Mouse (Mus musculus) stomach, embryonic 14.5 days (tissue): ENCODE results near the gene Ctsk. TPM values are rescaled to one million over a fixed set of nuclear protein-coding genes. Genes with fewer than 3 reads are reported as not detected.

Source experiments
- ATAC-seq: fragments of 200-750 bp; cut with Nextera tagmentation; 2 replicates; pipeline ENCODE4 v1.8.0; 2017; ENCODE audit warnings: low read depth, moderate TSS enrichment; ENCODE audit not compliant: insufficient number of reproducible peaks, insufficient read depth, low FRiP score
- H3K27ac ChIP-seq: fragments of 300-500 bp; sonication (generic); 2 replicates; pipeline ENCODE4 v1.5.1; 2014; ENCODE audit warnings: mild to moderate bottlenecking, low read length, moderate library complexity, mixed read lengths
- H3K27me3 ChIP-seq: fragments of 300-500 bp; sonication (generic); 2 replicates; pipeline ENCODE4 v1.6.1; 2014; ENCODE audit warnings: low read length, control low read depth, mixed read lengths; ENCODE audit not compliant: control insufficient read depth, insufficient read depth
- H3K36me3 ChIP-seq: fragments of 300-500 bp; sonication (generic); 2 replicates; pipeline ENCODE4 v1.6.1; 2014; ENCODE audit warnings: mild to moderate bottlenecking, control low read depth, low read length, moderate library complexity, mixed read lengths; ENCODE audit not compliant: control insufficient read depth, insufficient read depth
- H3K4me1 ChIP-seq: fragments of 300-500 bp; sonication (generic); 2 replicates; pipeline ENCODE4 v1.6.1; 2014; ENCODE audit warnings: low read length, control low read depth, mixed read lengths; ENCODE audit not compliant: control insufficient read depth, insufficient read depth
- H3K4me2 ChIP-seq: fragments of 300-500 bp; sonication (generic); replicated peaks from 2 replicates; pipeline ENCODE4 v1.6.1; 2014; ENCODE audit warnings: low read depth, low read length, control low read depth
- H3K4me3 ChIP-seq: fragments of 300-500 bp; sonication (generic); 2 replicates; pipeline ENCODE4 v1.5.1; 2014; ENCODE audit warnings: low read depth, low read length, control low read depth
- H3K9ac ChIP-seq: fragments of 300-500 bp; sonication (generic); replicated peaks from 2 replicates; pipeline ENCODE4 v1.6.1; 2014; ENCODE audit warnings: low read depth, mild to moderate bottlenecking, control low read depth, low read length, moderate library complexity, mixed read lengths
- H3K9me3 ChIP-seq: fragments of 300-500 bp; sonication (generic); 2 replicates; pipeline ENCODE4 v1.6.1; 2016; ENCODE audit warnings: low read depth, low read length, control low read depth; ENCODE audit not compliant: control insufficient read depth
- WGBS: fragments of 180-500 bp; shearing (Covaris S2); extraction: QIAGEN DNeasy Blood & Tissue Kit; methylation state at CpG from one replicate; pipeline ENCODE4 v1.1.7; 2014; 5-methylcytosine and 5-hydroxymethylcytosine counted together
- polyA plus RNA-seq: library from polyadenylated mRNA; unstranded; fragments of >200 nt; fragmentation: Nextera tagmentation; extraction: Ambion mirVana; gene quantifications from 2 replicates; pipeline ENCODE4 v1.2.1, GENCODE M21; 2014

The Ctsk gene
- polyA plus RNA-seq = 12.7 and 13.3 TPM in 2 replicates

DNA sequence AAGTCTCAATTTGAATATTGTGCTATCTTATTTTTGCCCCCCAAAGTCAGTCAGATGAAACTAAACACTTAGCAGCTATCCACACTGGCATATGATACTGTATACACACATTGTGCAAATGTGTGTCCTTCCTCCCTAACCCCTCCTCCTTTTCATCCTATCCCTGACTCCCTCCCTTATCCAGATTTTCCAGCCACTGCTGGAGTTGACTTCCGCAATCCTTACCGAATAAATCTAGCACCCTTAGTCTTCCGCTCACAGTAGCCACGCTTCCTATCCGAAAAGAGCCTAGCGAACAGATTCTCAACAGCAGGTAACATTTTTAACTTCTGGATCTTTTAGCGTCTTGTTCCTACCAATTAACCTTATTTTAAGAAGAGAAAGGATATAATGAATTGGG is at the start of gene Ctsk:
Gene Ctsk, plus strand, starts transcription at position 233 of the 400 bp plus-strand sequence.
- no peak within 1 kb of the TSS; the same call in 1 of the 2 replicates for H3K4me3 ChIP-seq
- H3K27ac ChIP-seq = peak within 1 kb of the TSS; percentile 52; the same call in 1 of the 2 replicates
- no peaks in the 10 kb centered on the region for H3K9me3 ChIP-seq
- WGBS = 67% methylated on average over 7 of the region's 7 CpGs
- no peaks in the 10 kb centered on the region for H3K27me3 ChIP-seq
- peak within 1 kb of the TSS; percentile 27 for H3K4me2 ChIP-seq
- no peak for ATAC-seq
- H3K9ac ChIP-seq = no peak within 1 kb of the TSS; the same call in 1 of the 2 replicates
- no peaks in the 10 kb centered on the region for H3K4me1 ChIP-seq
- H3K36me3 ChIP-seq = peaks cover 20% of the 10 kb centered on the region

DNA sequence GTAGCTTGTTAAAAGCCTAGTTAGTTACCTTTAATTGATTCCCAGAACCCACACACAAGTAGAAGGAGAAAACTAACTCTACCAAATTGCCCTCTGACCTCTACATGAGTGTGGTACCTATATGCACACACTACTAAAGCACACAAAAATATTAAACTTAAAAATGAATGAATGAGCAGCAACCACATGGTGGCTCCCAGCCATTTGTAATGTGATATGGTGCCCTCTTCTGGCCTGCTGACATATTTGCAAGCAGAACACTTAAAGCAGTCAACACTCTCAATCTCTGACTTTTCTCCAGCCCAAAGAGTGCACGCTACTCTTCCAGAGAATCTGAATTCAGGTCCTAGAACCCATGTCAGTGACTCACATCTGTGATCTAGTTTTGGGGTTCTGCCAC is 48.6 kb upstream of the Ctsk start:
- Histone ChIP-seq H3K4me1 (no peaks in the 10 kb centered on the region), H3K27me3 (no peaks in the 10 kb centered on the region), H3K27ac (no peak overlapping the region), H3K4me2 (no peak overlapping the region), H3K36me3 (peaks cover 24% of the 10 kb centered on the region), H3K4me3 (no peak overlapping the region), H3K9me3 (no peaks in the 10 kb centered on the region), H3K9ac (no peak overlapping the region)
- ATAC-seq = no peak
- WGBS = 55% methylated on average over 1 of the region's 1 CpGs

DNA sequence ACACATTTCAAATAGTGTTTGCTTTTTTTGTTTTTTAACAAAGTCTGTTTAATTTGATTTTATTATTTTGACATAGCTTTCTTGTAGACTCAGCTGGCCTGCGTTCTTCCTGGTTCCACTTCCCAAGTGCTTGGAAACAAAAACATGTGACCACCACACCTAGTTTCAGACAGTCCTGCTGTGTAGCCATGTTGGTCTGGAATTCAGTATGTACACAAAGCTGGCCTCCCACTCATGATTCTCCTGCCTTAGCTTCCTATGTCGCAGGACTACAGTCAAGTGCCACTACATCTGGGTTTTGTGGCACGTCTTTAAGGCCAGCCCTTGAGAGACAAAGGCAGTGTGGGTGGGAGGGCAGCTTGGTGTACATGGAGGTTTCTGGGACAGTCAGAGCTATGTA is 48.1 kb upstream of the Ctsk start:
- Histone ChIP-seq H3K36me3 (peaks cover 24% of the 10 kb centered on the region), H3K4me1 (no peaks in the 10 kb centered on the region), H3K27ac (no peak overlapping the region), H3K9me3 (no peaks in the 10 kb centered on the region), H3K4me2 (no peak overlapping the region), H3K27me3 (no peaks in the 10 kb centered on the region), H3K4me3 (no peak overlapping the region), H3K9ac (no peak overlapping the region)
- WGBS = 89% methylated on average over 3 of the region's 3 CpGs
- ATAC-seq = no peak

DNA sequence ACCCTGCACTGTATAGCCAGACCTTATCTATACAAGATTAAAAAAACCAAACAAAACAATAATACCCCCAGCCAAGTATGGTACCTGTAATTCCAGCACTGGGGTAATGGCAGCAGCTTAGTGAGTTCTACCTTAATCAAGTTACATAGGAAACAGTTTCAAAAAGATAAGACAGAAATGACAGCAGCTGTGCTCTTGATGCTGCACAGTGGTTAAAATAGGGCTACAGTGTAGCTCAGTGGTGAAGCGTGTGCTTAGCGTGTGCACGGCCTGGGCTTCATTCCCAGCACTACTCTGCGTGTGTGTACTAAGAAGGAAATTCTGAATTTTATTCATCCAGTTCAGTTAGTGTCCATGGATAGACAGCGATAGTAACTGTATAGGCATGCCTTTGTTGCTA is 42.7 kb upstream of the Ctsk start:
- Histone ChIP-seq H3K4me3 (no peak overlapping the region), H3K36me3 (peaks cover 22% of the 10 kb centered on the region), H3K9ac (no peak overlapping the region), H3K9me3 (no peaks in the 10 kb centered on the region), H3K4me1 (no peaks in the 10 kb centered on the region), H3K27ac (no peak overlapping the region), H3K4me2 (no peak overlapping the region), H3K27me3 (no peaks in the 10 kb centered on the region)
- ATAC-seq = no peak
- 95% methylated on average over 5 of the region's 5 CpGs for WGBS

DNA sequence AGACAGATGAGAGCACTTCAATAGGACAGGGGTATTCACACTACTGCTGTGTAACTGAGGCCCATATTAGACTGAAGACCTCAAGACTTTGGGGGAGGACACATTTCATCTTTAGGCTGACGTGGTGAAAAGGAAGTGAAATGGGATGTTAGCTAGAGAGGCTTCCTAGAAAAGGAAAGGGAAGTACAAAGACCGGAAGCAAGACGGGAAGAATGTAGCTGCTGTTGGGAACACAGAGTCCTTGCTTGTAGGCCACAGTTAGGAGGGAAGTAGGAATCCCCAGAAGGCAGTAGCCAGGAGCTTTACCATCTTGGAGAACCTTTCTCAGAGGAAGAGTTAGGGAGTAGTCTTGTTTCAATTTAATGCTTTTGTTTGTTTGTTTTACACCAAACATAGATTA is 41.3 kb upstream of the Ctsk start:
- ATAC-seq = no peak
- H3K27ac ChIP-seq = no peak overlapping the region
- no peaks in the 10 kb centered on the region for H3K27me3 ChIP-seq
- H3K4me2 ChIP-seq = no peak overlapping the region
- no peaks in the 10 kb centered on the region for H3K4me1 ChIP-seq
- H3K4me3 ChIP-seq = no peak overlapping the region
- no peaks in the 10 kb centered on the region for H3K9me3 ChIP-seq
- no peak overlapping the region for H3K9ac ChIP-seq
- H3K36me3 ChIP-seq = peaks cover 16% of the 10 kb centered on the region
- 81% methylated on average over 3 of the region's 3 CpGs for WGBS

DNA sequence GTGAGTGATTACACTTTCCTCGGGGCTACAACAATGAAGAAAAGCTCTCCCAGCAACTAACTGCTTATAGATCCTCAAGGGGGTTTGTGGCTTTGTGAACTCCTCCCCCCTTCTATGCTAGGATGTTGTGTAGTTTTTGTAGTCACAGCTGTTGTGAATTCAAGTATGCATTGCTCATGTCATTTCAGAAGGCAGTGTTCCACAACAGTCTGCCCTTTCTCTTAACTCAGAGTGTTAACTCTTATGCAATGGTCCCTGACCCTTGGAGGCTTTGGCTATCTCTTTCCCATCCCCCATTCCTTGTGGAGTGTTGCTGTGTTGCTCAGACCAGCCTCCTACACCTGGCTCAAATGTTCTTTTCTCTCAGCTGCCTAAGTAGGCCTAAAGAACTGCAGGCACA is 39.7 kb upstream of the Ctsk start:
- Histone ChIP-seq H3K36me3 (peaks cover 7% of the 10 kb centered on the region), H3K27me3 (no peaks in the 10 kb centered on the region), H3K4me2 (no peak overlapping the region), H3K9me3 (no peaks in the 10 kb centered on the region), H3K4me3 (no peak overlapping the region), H3K4me1 (no peaks in the 10 kb centered on the region), H3K27ac (no peak overlapping the region), H3K9ac (no peak overlapping the region)
- 84% methylated on average over 1 of the region's 1 CpGs for WGBS
- no peak for ATAC-seq

DNA sequence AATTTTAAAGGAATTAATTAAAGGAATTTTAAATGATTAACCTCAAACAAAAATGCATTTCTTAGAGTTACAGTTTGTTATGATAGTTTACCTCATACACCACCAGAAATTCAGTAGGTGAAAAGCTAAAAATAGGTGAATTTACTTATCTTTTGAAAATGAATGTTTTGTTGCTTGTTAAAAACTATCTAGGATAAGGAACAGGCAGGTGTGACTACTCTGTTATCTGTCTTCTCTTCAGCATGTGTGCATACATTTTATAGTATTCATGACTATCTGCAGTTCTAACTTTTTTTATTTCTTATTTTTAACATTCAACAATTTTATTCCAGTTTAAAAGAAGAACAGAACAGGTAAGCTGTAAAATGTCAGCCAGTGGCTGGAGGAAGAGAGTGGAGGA is 35.2 kb upstream of the Ctsk start:
- no peak overlapping the region for H3K4me3 ChIP-seq
- no peak overlapping the region for H3K9ac ChIP-seq
- no peak overlapping the region for H3K4me2 ChIP-seq
- no peaks in the 10 kb centered on the region for H3K4me1 ChIP-seq
- H3K36me3 ChIP-seq = peaks cover 10% of the 10 kb centered on the region; the same call in 1 of the 2 replicates
- no peak overlapping the region for H3K27ac ChIP-seq
- ATAC-seq = no peak
- no peaks in the 10 kb centered on the region for H3K27me3 ChIP-seq
- H3K9me3 ChIP-seq = no peaks in the 10 kb centered on the region

DNA sequence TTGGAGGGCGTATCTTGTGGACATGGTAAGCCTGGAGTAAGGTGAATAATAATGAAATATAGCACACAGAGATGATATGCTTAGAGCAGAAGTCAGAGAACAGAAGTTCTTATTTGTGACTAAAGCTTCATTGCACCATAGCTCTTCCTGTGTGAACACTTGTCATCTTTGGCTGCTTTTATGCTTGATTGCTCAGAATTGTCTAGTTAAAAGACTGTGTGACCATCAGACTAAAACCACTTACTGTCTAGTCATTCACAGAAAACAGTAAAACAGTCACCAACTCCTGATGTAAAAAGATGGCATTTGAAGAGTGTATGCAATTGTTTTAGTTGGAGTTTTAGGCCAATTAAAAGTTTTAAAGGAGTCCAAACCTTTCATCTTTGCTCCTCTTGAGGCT is 20.1 kb upstream of the Ctsk start:
- ATAC-seq = no peak
- peaks cover 49% of the 10 kb centered on the region for H3K36me3 ChIP-seq

DNA sequence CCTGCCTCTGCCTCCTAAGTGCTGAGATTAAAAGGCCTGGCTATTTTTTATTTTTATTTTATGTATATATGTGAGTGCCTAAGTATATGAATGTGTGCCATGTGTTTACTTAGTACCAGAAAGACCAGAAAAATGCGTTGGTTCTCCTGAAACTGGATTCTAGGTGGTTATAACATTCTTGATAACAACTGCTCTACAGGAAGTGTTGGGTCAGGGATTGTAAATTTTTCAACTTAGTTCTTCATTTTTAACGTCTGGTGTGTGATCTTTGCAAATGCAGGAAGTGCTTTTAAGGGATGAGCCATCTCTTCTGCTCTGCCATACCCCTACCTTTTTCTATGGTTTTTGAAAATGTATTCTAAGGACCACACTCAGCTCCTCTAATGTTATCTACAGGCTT is 12.6 kb upstream of the Ctsk start:
- Histone ChIP-seq H3K27me3 (no peaks in the 10 kb centered on the region), H3K27ac (no peak overlapping the region), H3K4me1 (no peaks in the 10 kb centered on the region), H3K36me3 (peaks cover 60% of the 10 kb centered on the region), H3K9me3 (no peaks in the 10 kb centered on the region), H3K4me3 (no peak overlapping the region), H3K9ac (no peak overlapping the region), H3K4me2 (no peak overlapping the region)
- WGBS = 79% methylated on average over 2 of the region's 2 CpGs
- no peak for ATAC-seq

More for the DNA sequence above, 20.1 kb upstream of the Ctsk start:
- no peaks in the 10 kb centered on the region for H3K27me3 ChIP-seq
- no peak overlapping the region for H3K9ac ChIP-seq
- H3K4me2 ChIP-seq = no peak overlapping the region
- H3K4me1 ChIP-seq = no peaks in the 10 kb centered on the region
- H3K9me3 ChIP-seq = no peaks in the 10 kb centered on the region
- WGBS = 89% methylated on average over 1 of the region's 1 CpGs
- H3K27ac ChIP-seq = no peak overlapping the region
- H3K4me3 ChIP-seq = no peak overlapping the region
